Mouse (Mus musculus) embryonic facial prominence, embryonic 14.5 days (tissue): ENCODE measurements around the gene Rassf4. TPM values are rescaled to one million over a fixed set of nuclear protein-coding genes. Genes with fewer than 3 reads are reported as not detected.

Experiments used
- ATAC-seq: fragments of 200-750 bp; cut with Nextera tagmentation; 2 replicates; pipeline ENCODE4 v1.8.0; 2017; ENCODE audit warnings: low read depth, moderate number of reproducible peaks, moderate TSS enrichment
- DNase-seq: peaks from one replicate; pipeline ENCODE4 v3.0.0-alpha.2; 2015; ENCODE audit warnings: low spot score
- H3K27ac ChIP-seq: fragments of 300-500 bp; sonication (generic); replicated peaks from 2 replicates; pipeline ENCODE4 v1.5.1; 2014; ENCODE audit warnings: low read depth, mild to moderate bottlenecking, low read length, moderate library complexity
- H3K27me3 ChIP-seq: fragments of 300-500 bp; sonication (generic); replicated peaks from 2 replicates; pipeline ENCODE4 v1.6.1; 2014; ENCODE audit warnings: low read length; ENCODE audit not compliant: control insufficient read depth, insufficient read depth
- H3K36me3 ChIP-seq: fragments of 300-500 bp; sonication (generic); 2 replicates; pipeline ENCODE4 v1.6.1; 2014; ENCODE audit warnings: low read length, mixed read lengths; ENCODE audit not compliant: control insufficient read depth, insufficient read depth
- H3K4me1 ChIP-seq: fragments of 300-500 bp; sonication (generic); 2 replicates; pipeline ENCODE4 v1.6.1; 2014; ENCODE audit warnings: antibody characterized with exemption, low read length; ENCODE audit not compliant: control insufficient read depth, insufficient read depth
- H3K4me2 ChIP-seq: fragments of 300-500 bp; sonication (generic); 2 replicates; pipeline ENCODE4 v1.6.1; 2014; ENCODE audit warnings: low read depth, mild to moderate bottlenecking, low read length, moderate library complexity, mixed read lengths
- H3K4me3 ChIP-seq: fragments of 300-500 bp; sonication (generic); 2 replicates; pipeline ENCODE4 v1.5.1; 2014; ENCODE audit warnings: low read depth, mild to moderate bottlenecking, low read length
- H3K9ac ChIP-seq: fragments of 300-500 bp; sonication (generic); 2 replicates; pipeline ENCODE4 v1.6.1; 2014; ENCODE audit warnings: low read depth, mild to moderate bottlenecking, low read length, moderate library complexity, mixed read lengths
- H3K9me3 ChIP-seq: fragments of 300-500 bp; sonication (generic); 2 replicates; pipeline ENCODE4 v1.6.1; 2016; ENCODE audit warnings: low read length; ENCODE audit not compliant: control insufficient read depth
- WGBS: fragments of 180-500 bp; shearing (Covaris S2); extraction: QIAGEN DNeasy Blood & Tissue Kit; methylation state at CpG from one replicate; pipeline ENCODE4 v1.1.7; 2014; 5-methylcytosine and 5-hydroxymethylcytosine counted together
- polyA plus RNA-seq: library from polyadenylated mRNA; unstranded; fragments of >200 nt; fragmentation: Nextera tagmentation; extraction: Ambion mirVana; gene quantifications from 2 replicates; pipeline ENCODE4 v1.2.1, GENCODE M21; 2014

The Rassf4 gene
- polyA plus RNA-seq, 1 experiment from 2014 or later = 17.9 TPM

DNA sequence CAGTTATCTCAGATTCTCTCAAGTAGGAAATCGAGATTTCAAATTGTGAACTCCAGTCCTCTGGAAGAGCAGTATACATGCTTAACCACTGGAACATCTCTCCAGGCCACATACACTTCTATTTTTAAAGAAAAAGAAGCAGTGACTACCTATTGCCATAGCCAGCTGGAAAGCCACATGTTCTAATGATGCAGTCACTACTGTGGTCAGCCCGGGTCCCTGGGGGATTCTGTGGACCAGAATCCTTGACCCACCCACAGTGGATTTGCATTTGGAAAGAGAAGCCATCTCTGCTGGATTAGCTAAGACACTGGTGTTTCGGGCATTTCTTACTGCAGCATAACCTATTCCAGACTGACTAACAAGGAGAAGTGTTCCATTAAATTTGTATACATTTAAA, 6.4 kb downstream of the Rassf4 start:
- WGBS = 83% methylated on average over 3 of the region's 3 CpGs
- Histone ChIP-seq H3K9me3 (no peaks in the 10 kb centered on the region), H3K4me3 (no peak overlapping the region), H3K27ac (no peak overlapping the region), H3K9ac (no peak overlapping the region), H3K27me3 (0 out of 2 replicates have a peak, but pooled peaks cover 2% of the 10 kb centered on the region), H3K36me3 (no peaks in the 10 kb centered on the region), H3K4me2 (no peak overlapping the region), H3K4me1 (peaks cover 9% of the 10 kb centered on the region; the same call in 1 of the 2 replicates)
- ATAC-seq (no peak), DNase-seq (no peak)

DNA sequence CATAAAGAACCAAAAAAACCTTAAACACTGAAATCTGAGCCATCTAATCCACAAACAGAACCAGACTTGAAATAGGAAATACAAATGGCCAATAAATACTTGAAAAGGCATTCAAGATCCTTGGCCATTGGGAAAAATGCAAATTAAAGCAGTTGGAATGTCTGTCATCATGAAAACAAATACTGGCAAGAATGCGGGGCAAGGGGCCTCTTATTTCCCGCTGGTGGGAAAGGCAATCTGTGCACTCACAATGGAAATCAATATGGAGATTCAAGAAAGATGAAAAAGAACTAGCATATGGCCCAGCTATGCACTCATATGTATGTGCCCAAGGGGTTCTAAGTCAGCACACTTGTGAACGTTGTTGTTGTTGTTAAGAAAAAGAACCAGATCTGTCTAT, 6.9 kb downstream of the Rassf4 start:
- H3K36me3 ChIP-seq = no peaks in the 10 kb centered on the region
- no peak overlapping the region for H3K4me3 ChIP-seq
- DNase-seq (no peak), ATAC-seq (no peak)
- H3K27ac ChIP-seq = no peak overlapping the region
- H3K9ac ChIP-seq = no peak overlapping the region
- H3K9me3 ChIP-seq = no peaks in the 10 kb centered on the region
- peaks cover 9% of the 10 kb centered on the region; the same call in 1 of the 2 replicates for H3K4me1 ChIP-seq
- H3K4me2 ChIP-seq = no peak overlapping the region
- WGBS = 41% methylated on average over 3 of the region's 3 CpGs
- H3K27me3 ChIP-seq = no peaks in the 10 kb centered on the region

- ATAC-seq = no peak
- no peak for DNase-seq
- H3K36me3 ChIP-seq = no peaks in the 10 kb centered on the region
- no peaks in the 10 kb centered on the region for H3K9me3 ChIP-seq
- WGBS = 79% methylated on average over 12 of the region's 12 CpGs
- H3K4me3 ChIP-seq = no peak overlapping the region
- H3K4me1 ChIP-seq = peaks cover 9% of the 10 kb centered on the region; the same call in 1 of the 2 replicates
- H3K4me2 ChIP-seq = no peak overlapping the region
- H3K27me3 ChIP-seq = no peaks in the 10 kb centered on the region
- H3K27ac ChIP-seq = no peak overlapping the region
- no peak overlapping the region for H3K9ac ChIP-seq
Observed at GRCm38 (mm10) chr6:116666085-116666750, 7.5 kb downstream of the Rassf4 start.

GRCm38 (mm10) chr6:116664830-116665229, 8.9 kb downstream of the Rassf4 start:
- ATAC-seq (no peak), DNase-seq (no peak)
- H3K4me2 ChIP-seq = no peak overlapping the region
- no peaks in the 10 kb centered on the region for H3K36me3 ChIP-seq
- H3K9ac ChIP-seq = no peak overlapping the region
- H3K27me3 ChIP-seq = no peaks in the 10 kb centered on the region
- no peak overlapping the region for H3K4me3 ChIP-seq
- 56% methylated on average over 3 of the region's 3 CpGs for WGBS
- no peak overlapping the region for H3K27ac ChIP-seq
- H3K4me1 ChIP-seq = peaks cover 1% of the 10 kb centered on the region; the same call in 1 of the 2 replicates
- H3K9me3 ChIP-seq = no peaks in the 10 kb centered on the region

DNA sequence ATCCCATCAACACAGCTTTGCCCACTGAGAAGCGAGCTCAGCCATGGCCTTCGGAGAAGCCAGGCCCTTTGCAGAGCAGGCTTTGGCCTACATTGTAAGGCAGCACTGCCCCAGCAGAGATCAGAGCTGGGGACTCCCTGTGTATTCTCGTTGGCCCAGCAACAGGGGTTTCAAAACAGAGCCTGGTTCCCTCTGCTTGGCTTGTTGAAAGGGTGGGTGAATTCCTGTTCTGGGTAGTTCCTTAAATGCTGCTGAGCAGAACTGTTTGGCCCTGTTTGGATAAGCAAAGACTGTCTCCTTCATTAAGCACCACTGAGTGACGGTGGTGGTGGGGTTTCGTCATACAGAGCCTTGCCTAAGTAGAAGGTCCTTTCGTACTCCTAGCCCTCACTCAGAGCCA, 9.7 kb downstream of the Rassf4 start:
- Histone ChIP-seq H3K27ac (no peak overlapping the region), H3K9ac (no peak overlapping the region), H3K4me3 (no peak overlapping the region), H3K4me1 (no peaks in the 10 kb centered on the region), H3K27me3 (no peaks in the 10 kb centered on the region), H3K36me3 (no peaks in the 10 kb centered on the region), H3K9me3 (no peaks in the 10 kb centered on the region), H3K4me2 (no peak overlapping the region)
- no peak for ATAC-seq
- no peak for DNase-seq
- WGBS = 79% methylated on average over 6 of the region's 6 CpGs

DNA sequence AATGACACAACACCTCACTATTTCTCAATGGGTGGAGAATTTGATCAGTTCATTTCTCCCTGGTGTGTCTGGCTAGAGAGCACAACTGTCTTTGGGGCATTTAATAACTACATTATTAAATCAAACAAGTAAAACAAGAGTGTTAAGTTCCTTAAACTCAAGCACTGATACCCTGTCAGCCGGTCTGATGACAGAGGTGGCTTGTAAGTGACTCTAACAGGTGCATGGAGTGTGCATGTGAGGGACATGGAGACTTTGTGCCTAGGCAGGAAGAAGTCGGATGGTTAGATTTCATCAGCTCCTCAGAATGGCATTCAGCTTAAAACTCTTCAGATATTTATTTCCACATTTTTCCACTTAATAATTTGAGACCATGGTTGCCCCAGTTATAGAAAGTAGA, 10.4 kb downstream of the Rassf4 start:
- ATAC-seq (no peak), DNase-seq (no peak)
- H3K9ac ChIP-seq = no peak overlapping the region
- no peaks in the 10 kb centered on the region for H3K4me1 ChIP-seq
- no peaks in the 10 kb centered on the region for H3K9me3 ChIP-seq
- no peaks in the 10 kb centered on the region for H3K36me3 ChIP-seq
- 76% methylated on average over 2 of the region's 2 CpGs for WGBS
- H3K27me3 ChIP-seq = no peaks in the 10 kb centered on the region
- H3K4me3 ChIP-seq = no peak overlapping the region
- H3K27ac ChIP-seq = no peak overlapping the region
- H3K4me2 ChIP-seq = no peak overlapping the region

DNA sequence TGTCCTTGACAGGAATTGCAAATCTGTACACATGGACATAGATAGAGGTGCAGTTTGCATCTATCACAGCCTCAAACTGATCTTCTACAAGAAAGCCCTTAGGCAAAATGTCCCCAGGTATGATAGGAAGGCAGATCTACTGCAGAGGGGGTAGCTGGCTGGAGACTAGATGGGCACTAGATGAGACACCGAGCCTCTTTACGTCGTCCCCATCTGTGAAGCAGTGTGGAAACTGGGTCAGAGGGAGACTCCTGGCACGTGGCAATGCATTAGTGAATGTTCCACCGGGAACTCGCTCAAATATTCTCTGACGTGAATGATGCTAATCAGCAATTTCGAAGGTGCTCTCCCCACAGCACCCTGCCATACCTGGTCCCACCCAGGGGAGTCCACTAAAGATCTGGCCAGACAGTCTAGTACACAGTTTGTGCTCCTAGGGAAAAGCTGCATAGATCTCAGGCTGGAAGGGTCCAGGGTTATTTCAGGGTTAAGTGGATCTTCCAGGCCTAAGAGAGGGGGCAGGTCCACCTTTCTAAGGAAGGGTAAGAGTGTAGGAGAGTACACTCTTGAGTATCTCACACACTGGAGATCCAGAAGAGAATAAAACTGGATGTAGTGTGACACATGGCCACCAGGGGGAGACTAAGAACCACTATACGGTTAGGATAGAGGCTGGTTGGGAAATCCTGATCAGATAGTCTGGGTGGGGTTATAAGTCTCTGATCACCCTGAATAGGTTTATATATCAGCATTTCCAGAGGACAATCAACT, 19.9 kb downstream of the Rassf4 start:
- H3K36me3 ChIP-seq = no peaks in the 10 kb centered on the region
- 57% methylated on average over 9 of the region's 9 CpGs for WGBS
- H3K27me3 ChIP-seq = no peaks in the 10 kb centered on the region
- no peak overlapping the region for H3K27ac ChIP-seq
- H3K4me1 ChIP-seq = no peaks in the 10 kb centered on the region
- H3K4me3 ChIP-seq = no peak overlapping the region
- DNase-seq (peak; percentile 77), ATAC-seq (peak; percentile 82)
- H3K9ac ChIP-seq = no peak overlapping the region
- H3K9me3 ChIP-seq = no peaks in the 10 kb centered on the region
- no peak overlapping the region for H3K4me2 ChIP-seq

DNA sequence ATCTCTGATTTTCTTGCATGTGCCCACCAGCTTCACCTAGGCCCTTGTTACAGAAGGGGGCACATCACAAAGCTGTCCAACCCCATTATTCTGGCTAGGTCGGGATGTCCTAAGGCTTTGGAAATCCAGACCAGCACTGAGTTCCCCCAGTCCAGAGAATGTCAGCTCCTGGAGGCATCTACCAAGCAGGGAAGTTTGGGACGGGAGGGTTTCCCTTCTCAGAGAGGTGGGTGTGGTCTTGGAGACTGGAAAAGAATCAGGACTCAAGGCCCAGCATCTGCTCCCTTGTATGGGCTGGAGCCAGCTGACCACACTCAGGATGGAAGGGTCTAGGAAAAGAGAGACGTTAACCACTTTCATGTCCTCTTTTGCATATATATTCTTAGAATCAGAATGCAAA, 20.6 kb downstream of the Rassf4 start:
- DNase-seq = no peak
- H3K36me3 ChIP-seq = no peaks in the 10 kb centered on the region
- no peak overlapping the region for H3K9ac ChIP-seq
- H3K4me1 ChIP-seq = no peaks in the 10 kb centered on the region
- H3K27me3 ChIP-seq = no peaks in the 10 kb centered on the region
- 69% methylated on average over 3 of the region's 3 CpGs for WGBS
- no peak overlapping the region for H3K27ac ChIP-seq
- H3K4me2 ChIP-seq = no peak overlapping the region
- no peak overlapping the region for H3K4me3 ChIP-seq
- ATAC-seq = no peak
- no peaks in the 10 kb centered on the region for H3K9me3 ChIP-seq
